Mouse (Mus musculus): ENCODE data around the gene Lrrn3. TPM values are rescaled to one million over a fixed set of nuclear protein-coding genes. Genes with fewer than 3 reads are reported as not detected.

Gene Lrrn3
- polyA plus RNA-seq (2015; fragmentation: Nextera tagmentation; extraction: Ambion mirVana): 52.0 and 56.3 TPM in 2 replicates

DNA sequence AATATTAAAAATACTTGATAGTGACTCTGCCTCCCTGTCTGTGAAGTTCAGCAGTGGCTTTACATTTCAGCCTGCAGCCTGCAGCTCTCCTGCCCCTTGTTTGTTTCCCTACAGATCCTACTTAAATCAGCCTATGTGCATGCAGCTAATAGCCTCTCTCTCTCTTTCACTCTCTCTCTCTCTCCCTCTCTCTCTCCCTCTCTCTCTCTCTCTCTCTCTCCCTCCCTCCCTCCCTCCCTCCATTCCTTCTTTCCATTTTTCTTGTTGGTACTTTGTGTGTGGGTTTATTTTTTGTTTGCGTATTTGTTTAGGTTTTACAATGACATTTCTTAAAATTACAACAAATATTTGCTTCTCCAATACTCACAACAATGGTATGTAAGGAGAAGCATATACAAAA, at the start of gene Lrrn3:
Gene Lrrn3 (minus strand): TSS at position 101 of the 400 bp plus-strand sequence.

